Mouse (Mus musculus) heart, postnatal 0 days (tissue): Measurements from ENCODE around the gene Prss38.

Experiments
- CTCF ChIP-seq: IDR thresholded peaks from 2 replicates; pipeline ENCODE4 v1.5.1; 2016; ENCODE audit warnings: antibody characterized with exemption, control low read depth, low read depth
- EP300 ChIP-seq: IDR thresholded peaks from 2 replicates; pipeline ENCODE4 v1.6.1; 2016; ENCODE audit warnings: antibody characterized with exemption, low read depth

DNA sequence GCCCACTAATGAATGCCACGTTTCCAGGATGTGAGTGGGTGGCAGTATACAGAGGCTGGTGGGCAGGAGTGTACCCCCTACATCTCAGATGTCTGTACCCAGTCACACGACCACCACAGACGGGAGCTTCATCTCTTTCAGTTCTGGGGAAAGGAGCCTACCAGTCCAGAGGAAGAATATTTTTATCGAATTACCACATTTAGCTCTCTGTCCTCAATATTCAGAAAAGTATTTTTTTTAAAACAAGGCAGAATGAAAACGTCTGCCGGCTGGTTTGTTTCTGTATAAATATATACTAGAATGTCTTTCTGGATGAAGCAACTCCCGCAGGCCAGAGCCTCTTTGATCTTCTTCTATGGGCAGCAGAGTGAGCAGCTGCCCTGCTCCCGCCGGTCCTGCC lies 42.5 kb downstream of the Prss38 start:
- TF ChIP-seq EP300 (no peak), CTCF (no peak)
